Mouse (Mus musculus) liver, embryonic 15.5 days (tissue): ENCODE data around the gene Il4i1. TPM values are rescaled to one million over a fixed set of nuclear protein-coding genes. Genes with fewer than 3 reads are reported as not detected.

ENCODE experiments used
- ATAC-seq: fragments of 200-750 bp; cut with Nextera tagmentation; 2 replicates; pipeline ENCODE4 v1.8.0; 2017; ENCODE audit warnings: moderate number of reproducible peaks, mild to moderate bottlenecking, moderate library complexity; ENCODE audit not compliant: insufficient read depth
- H3K27ac ChIP-seq: fragments of 300-500 bp; sonication (generic); replicated peaks from 2 replicates; pipeline ENCODE4 v1.5.1; 2015; ENCODE audit warnings: mild to moderate bottlenecking, inconsistent platforms
- H3K27me3 ChIP-seq: fragments of 300-500 bp; sonication (generic); 2 replicates; pipeline ENCODE4 v1.6.1; 2015; ENCODE audit warnings: mild to moderate bottlenecking, inconsistent platforms
- H3K36me3 ChIP-seq: fragments of 300-500 bp; sonication (generic); replicated peaks from 2 replicates; pipeline ENCODE4 v1.6.1; 2015; ENCODE audit warnings: moderate library complexity, mild to moderate bottlenecking, inconsistent platforms
- H3K4me1 ChIP-seq: fragments of 300-500 bp; sonication (generic); replicated peaks from 2 replicates; pipeline ENCODE4 v1.6.1; 2015; ENCODE audit warnings: inconsistent platforms
- H3K4me2 ChIP-seq: fragments of 300-500 bp; sonication (generic); 2 replicates; pipeline ENCODE4 v1.6.1; 2015; ENCODE audit warnings: moderate library complexity, mild to moderate bottlenecking, inconsistent platforms
- H3K4me3 ChIP-seq: fragments of 300-500 bp; sonication (generic); replicated peaks from 2 replicates; pipeline ENCODE4 v1.5.1; 2015; ENCODE audit warnings: mild to moderate bottlenecking, inconsistent platforms
- H3K9ac ChIP-seq: fragments of 300-500 bp; sonication (generic); 2 replicates; pipeline ENCODE4 v1.6.1; 2015; ENCODE audit warnings: moderate library complexity, mild to moderate bottlenecking, inconsistent platforms
- H3K9me3 ChIP-seq: fragments of 300-500 bp; sonication (generic); replicated peaks from 2 replicates; pipeline ENCODE4 v1.6.1; 2016; ENCODE audit warnings: inconsistent platforms
- WGBS: fragments of 180-500 bp; shearing (Covaris S2); methylation state at CpG from one replicate; pipeline ENCODE4 v1.1.7; 2015; ENCODE audit warnings: mixed read lengths; ENCODE audit not compliant: insufficient replicate concordance; 5-methylcytosine and 5-hydroxymethylcytosine counted together
- polyA plus RNA-seq: library from polyadenylated mRNA; unstranded; fragments of >200 nt; fragmentation: Nextera tagmentation; extraction: Ambion mirVana; gene quantifications from 2 replicates; pipeline ENCODE4 v1.2.1, GENCODE M21; 2015

The Il4i1 gene
- polyA plus RNA-seq, 1 experiment from 2014 or later, result 0.46 TPM

GRCm38 (mm10) chr7:44849416-44850111, 33.4 kb downstream of the Il4i1 start:
- Histone ChIP-seq H3K36me3 (peaks cover 39% of the 10 kb centered on the region), H3K4me1 (peaks cover 51% of the 10 kb centered on the region), H3K4me3 (peak overlapping the region; percentile 76), H3K9me3 (no peaks in the 10 kb centered on the region), H3K9ac (peak overlapping the region; percentile 70), H3K27ac (peak overlapping the region; percentile 98), H3K27me3 (no peaks in the 10 kb centered on the region), H3K4me2 (peak overlapping the region; percentile 98)
- under 1% methylated on average over 41 of the region's 41 CpGs for WGBS
- peak; percentile 51 for ATAC-seq

DNA sequence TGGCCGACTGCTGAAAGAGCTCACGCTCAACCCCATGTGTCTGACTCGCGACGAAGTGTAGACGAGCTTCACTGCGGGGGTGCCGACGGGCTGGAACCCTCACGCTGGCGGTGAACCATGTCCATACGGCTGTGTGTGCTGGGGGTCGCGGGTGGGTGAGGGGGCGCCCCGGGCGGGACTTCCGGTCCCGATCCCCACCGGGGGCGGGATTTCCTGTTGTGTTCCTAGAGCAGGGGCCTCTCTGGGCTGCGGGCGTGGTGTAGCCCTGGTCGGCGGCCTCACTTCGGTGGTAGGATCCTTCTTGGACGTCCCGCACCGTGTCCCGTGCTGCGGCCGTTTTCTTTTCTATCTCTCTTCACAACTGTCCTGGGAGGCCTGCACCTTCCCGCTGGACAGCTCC, 34.0 kb downstream of the Il4i1 start:
- H3K36me3 ChIP-seq, result peaks cover 33% of the 10 kb centered on the region
- ATAC-seq, result peak; percentile 33
- WGBS, result under 1% methylated on average over 33 of the region's 33 CpGs
- H3K27me3 ChIP-seq, result no peaks in the 10 kb centered on the region
- H3K4me2 ChIP-seq, result peak overlapping the region; percentile 98
- H3K27ac ChIP-seq, result peak overlapping the region; percentile 98
- H3K4me1 ChIP-seq, result peaks cover 56% of the 10 kb centered on the region
- H3K9ac ChIP-seq, result peak overlapping the region; percentile 70
- H3K4me3 ChIP-seq, result peak overlapping the region; percentile 76
- H3K9me3 ChIP-seq, result no peaks in the 10 kb centered on the region

GRCm38 (mm10) chr7:44850789-44851624, 34.8 kb downstream of the Il4i1 start:
- Histone ChIP-seq H3K4me3 (peak overlapping the region; percentile 76), H3K27me3 (no peaks in the 10 kb centered on the region), H3K4me1 (peaks cover 65% of the 10 kb centered on the region), H3K9me3 (no peaks in the 10 kb centered on the region), H3K4me2 (peak overlapping the region; percentile 98), H3K9ac (peak overlapping the region; percentile 70), H3K27ac (peak overlapping the region; percentile 98), H3K36me3 (peaks cover 24% of the 10 kb centered on the region)
- ATAC-seq, result no peak
- WGBS, result 58% methylated on average over 8 of the region's 8 CpGs

DNA sequence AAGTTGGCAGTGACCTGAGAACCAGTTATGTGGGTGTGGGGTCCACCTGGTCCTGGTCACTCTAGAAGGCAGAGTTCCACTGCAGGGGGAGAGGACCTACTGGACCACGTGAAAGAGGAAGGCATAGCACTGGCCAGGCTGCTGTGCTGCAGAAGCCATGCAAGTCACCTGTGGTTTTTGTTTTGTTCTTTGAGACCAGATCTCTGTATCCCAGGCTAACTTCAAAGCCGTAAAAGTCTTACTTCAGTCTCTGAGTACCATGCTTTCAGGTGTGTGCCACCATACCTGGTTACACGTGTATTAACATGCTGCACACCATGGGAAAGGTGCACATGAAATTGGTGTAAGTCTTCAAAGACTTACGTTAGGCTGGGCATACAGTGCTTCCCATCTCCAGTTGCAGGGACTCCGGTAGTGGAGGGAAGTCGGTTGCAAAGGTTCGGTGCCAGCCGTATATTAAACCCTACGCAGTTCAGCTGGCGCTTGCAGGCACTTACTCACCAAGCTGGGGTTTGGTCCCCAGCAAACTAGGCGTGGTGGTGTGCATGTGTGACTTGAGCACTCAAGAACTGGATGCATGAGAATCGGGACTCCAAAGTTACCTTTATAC, 35.5 kb downstream of the Il4i1 start:
- 80% methylated on average over 12 of the region's 12 CpGs for WGBS
- Histone ChIP-seq H3K9ac (no peak overlapping the region), H3K4me2 (peak overlapping the region; percentile 98), H3K9me3 (no peaks in the 10 kb centered on the region), H3K27me3 (no peaks in the 10 kb centered on the region), H3K36me3 (peaks cover 17% of the 10 kb centered on the region), H3K4me3 (no peak overlapping the region), H3K4me1 (peaks cover 72% of the 10 kb centered on the region), H3K27ac (no peak overlapping the region; the same call in none of the 2 replicates)
- no peak for ATAC-seq

- peak overlapping the region; percentile 31 for H3K27ac ChIP-seq
- no peak overlapping the region for H3K9ac ChIP-seq
- 0 out of 2 replicates have a peak overlapping the region, but pooled peaks have one; percentile 93 for H3K4me2 ChIP-seq
- peaks cover 16% of the 10 kb centered on the region for H3K36me3 ChIP-seq
- no peak overlapping the region for H3K4me3 ChIP-seq
- WGBS, result 86% methylated on average over 36 of the region's 36 CpGs
- H3K27me3 ChIP-seq, result no peaks in the 10 kb centered on the region
- H3K4me1 ChIP-seq, result peaks cover 75% of the 10 kb centered on the region
- H3K9me3 ChIP-seq, result no peaks in the 10 kb centered on the region
- no peak for ATAC-seq
Observed at GRCm38 (mm10) chr7:44852259-44853027, 36.3 kb downstream of the Il4i1 start.

GRCm38 (mm10) chr7:44853065-44853464, 36.9 kb downstream of the Il4i1 start:
- peak overlapping the region; percentile 93 for H3K4me2 ChIP-seq
- H3K9me3 ChIP-seq, result no peaks in the 10 kb centered on the region
- H3K27ac ChIP-seq, result peak overlapping the region; percentile 96
- H3K27me3 ChIP-seq, result no peaks in the 10 kb centered on the region
- H3K9ac ChIP-seq, result 0 out of 2 replicates have a peak overlapping the region, but pooled peaks have one; percentile 81
- H3K4me3 ChIP-seq, result peak overlapping the region; percentile 71; the same call in 1 of the 2 replicates
- peaks cover 16% of the 10 kb centered on the region for H3K36me3 ChIP-seq
- 88% methylated on average over 2 of the region's 2 CpGs for WGBS
- peaks cover 75% of the 10 kb centered on the region for H3K4me1 ChIP-seq
- no peak for ATAC-seq

- 20% methylated on average over 26 of the region's 26 CpGs for WGBS
- ATAC-seq, result no peak
- Histone ChIP-seq H3K9me3 (no peaks in the 10 kb centered on the region), H3K27ac (peak overlapping the region; percentile 96), H3K4me2 (peak overlapping the region; percentile 93), H3K4me1 (peaks cover 79% of the 10 kb centered on the region), H3K9ac (peak overlapping the region; percentile 81), H3K4me3 (peak overlapping the region; percentile 71), H3K27me3 (no peaks in the 10 kb centered on the region), H3K36me3 (peaks cover 16% of the 10 kb centered on the region)
Observed at GRCm38 (mm10) chr7:44853596-44854355, 37.6 kb downstream of the Il4i1 start.

DNA sequence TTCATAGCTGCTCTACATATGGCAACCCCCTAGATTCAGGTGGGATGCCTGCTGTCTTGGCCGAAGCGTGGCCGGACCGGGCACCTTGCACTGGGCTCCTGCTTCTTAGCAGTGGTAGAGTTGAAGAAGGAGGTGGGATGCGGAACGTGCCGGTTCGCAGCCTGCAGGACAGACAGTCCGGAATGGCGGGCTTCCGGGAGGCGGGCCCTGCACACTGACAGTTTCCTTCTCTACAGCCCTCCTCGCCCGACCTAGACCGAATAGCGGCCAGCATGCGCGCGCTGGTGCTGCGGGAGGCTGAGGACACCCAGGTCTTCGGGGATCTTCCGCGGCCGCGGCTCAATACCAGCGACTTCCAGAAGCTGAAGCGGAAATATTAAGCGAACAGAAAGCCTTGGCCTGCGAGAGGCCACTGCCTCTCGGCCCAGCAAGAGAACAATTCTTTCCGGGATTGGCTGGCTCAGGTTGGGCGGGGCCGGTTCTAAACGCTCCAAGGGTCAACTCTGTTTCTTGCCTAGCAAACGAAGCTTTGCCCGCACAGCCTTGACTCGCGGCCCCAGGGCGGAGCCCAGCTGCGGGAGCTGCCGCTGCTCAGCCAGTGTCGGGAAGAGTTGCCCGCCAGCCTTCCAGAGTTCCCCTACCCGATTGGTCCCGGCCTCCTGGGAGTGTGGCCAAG, 38.3 kb downstream of the Il4i1 start:
- peak overlapping the region; percentile 81 for H3K9ac ChIP-seq
- H3K4me2 ChIP-seq, result peak overlapping the region; percentile 93
- 1% methylated on average over 45 of the region's 45 CpGs for WGBS
- ATAC-seq, result peak; percentile 71
- H3K27me3 ChIP-seq, result no peaks in the 10 kb centered on the region
- no peaks in the 10 kb centered on the region for H3K9me3 ChIP-seq
- H3K36me3 ChIP-seq, result peaks cover 16% of the 10 kb centered on the region
- peak overlapping the region; percentile 96 for H3K27ac ChIP-seq
- peak overlapping the region; percentile 71 for H3K4me3 ChIP-seq
- peaks cover 80% of the 10 kb centered on the region for H3K4me1 ChIP-seq

DNA sequence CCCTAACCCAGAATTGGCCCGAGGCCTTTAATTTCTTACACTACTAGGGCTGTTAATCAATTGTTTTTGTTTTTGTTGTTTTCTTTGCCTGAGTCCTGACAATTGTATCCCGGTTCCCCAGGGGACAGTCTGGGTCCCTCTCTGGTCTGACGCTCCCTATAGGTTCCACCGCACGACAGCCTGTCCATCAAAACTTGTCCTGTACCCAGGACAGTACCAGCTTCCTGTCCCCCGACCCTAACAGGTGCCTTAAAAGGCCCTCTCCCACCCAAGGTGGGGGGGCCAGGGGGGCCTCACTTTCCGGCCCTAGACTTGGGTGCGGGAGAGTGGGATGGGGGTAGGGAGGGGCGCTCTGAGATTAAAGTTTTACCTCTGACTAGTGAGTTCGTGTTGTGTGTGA, 38.8 kb downstream of the Il4i1 start:
- peaks cover 85% of the 10 kb centered on the region for H3K4me1 ChIP-seq
- H3K27ac ChIP-seq, result peak overlapping the region; percentile 96
- peak overlapping the region; percentile 71 for H3K4me3 ChIP-seq
- H3K27me3 ChIP-seq, result no peaks in the 10 kb centered on the region
- H3K4me2 ChIP-seq, result peak overlapping the region; percentile 93
- no peaks in the 10 kb centered on the region for H3K9me3 ChIP-seq
- no peak for ATAC-seq
- peak overlapping the region; percentile 81 for H3K9ac ChIP-seq
- H3K36me3 ChIP-seq, result peaks cover 21% of the 10 kb centered on the region
- 32% methylated on average over 10 of the region's 10 CpGs for WGBS
